Mouse (Mus musculus) ovary, postnatal 36 days (tissue): ENCODE data around the gene Fam57b.

ENCODE experiments used
- DNase-seq: peaks from one replicate; pipeline ENCODE4 v3.0.0; 2022; ENCODE audit warnings: low spot score, mixed read lengths

Fam57b gene

DNA sequence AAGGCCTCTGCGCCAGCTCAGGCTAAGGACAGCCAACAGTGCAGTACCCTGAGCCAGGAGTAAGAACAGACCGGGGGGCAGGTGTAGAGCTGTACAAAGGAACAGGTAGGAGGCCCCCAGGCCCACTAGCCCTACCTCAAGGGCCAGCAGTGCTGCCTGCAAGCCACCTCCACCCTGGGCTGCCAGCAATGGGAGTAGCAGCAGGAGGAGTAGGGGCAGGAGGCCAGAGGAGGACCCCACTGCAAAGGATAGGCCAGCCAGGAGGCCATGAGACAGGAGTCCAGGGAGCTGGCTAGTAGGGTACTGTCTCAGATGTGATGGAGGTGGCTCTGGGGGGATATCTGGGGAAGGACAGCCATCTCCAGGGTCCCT lies 73.0 kb downstream of the Fam57b start:
- no peak for DNase-seq

GRCm38 (mm10) chr7:126877239-126877638 lies 79.8 kb downstream of the Fam57b start:
- no peak for DNase-seq
